Mouse (Mus musculus) CH12F3 (cell line): ENCODE data around the gene Pbrm1.

Experiments used
- in situ Hi-C: fragments of 300-500 bp; cut with MboI; formaldehyde crosslinking; loops from 2 replicates; pipeline ENCODE4 v1.14.3; 2020; ENCODE audit warnings: low sequenced_read_pairs

Gene Pbrm1

DNA sequence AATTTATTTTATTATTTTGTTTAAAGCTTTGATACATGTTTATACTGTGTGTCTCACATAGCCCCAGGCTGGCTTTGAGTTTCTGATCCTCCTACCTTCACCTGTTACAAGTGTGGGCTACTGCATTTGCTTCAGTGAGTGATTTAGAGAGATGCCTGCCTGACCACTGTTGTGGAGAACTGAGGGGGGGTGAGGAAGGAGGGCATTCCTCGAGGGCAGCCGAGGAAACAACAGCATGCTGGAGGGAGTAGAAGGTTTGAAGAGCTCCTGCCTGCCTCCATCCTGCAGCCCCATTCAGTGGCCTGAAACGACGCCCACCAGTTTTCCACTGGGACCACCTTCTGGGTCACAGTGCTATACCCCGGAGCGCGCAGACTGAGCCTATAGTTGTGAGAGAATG lies 146.5 kb downstream of the Pbrm1 start:
- in situ Hi-C loops = no loop called here

DNA sequence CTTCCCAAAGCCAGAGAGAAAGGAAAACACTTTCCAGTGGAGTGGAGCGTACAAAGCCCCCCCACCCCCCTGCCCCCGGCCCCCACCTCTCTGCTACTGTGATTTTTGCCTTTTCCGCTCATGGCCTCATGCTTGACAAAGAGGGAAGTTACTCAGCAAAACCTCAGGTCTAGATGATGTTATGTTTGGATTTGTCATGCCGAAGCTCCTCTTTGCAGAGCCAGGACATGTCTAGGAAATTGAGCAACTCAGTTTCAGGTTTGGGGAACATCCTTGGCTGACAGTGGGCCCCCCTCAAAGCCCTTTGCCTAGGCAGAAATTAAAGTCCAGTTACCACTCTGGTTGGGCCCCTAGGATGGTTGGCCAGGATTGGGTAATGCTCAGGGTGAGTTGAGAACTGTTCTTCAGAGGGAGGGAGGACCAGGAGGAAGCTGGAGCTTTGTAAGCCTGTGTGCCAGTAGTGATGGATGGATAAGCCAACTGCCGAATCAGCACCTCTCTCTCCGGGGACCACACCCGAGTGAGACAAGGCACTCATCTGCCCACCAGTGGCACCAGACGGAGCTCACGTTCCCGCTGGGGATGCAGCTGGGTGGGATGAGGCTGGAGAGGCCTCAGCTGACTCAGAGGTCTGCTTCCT lies 147.2 kb downstream of the Pbrm1 start:
- in situ Hi-C loops = no loop called here

DNA sequence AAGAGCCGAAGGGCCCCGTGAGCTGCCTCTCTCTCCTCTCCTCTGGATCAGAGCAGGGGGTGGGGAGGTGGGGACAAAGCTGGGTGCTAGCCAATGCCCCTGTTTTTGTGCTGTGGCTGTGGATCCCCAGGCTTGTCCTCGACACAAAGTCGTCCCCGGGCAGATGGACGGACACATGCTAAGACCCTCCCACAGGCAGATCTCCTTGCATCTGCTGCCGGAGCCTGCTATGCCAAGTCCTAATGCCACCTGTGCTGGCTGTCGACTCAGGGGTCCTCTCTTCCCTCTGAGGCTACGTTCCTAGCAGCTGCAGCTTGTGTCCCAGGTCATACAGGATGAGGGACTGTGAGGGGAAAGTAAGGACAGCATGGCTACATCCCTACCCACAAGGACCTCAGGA lies 147.9 kb downstream of the Pbrm1 start:
- in situ Hi-C loops = no loop called here

DNA sequence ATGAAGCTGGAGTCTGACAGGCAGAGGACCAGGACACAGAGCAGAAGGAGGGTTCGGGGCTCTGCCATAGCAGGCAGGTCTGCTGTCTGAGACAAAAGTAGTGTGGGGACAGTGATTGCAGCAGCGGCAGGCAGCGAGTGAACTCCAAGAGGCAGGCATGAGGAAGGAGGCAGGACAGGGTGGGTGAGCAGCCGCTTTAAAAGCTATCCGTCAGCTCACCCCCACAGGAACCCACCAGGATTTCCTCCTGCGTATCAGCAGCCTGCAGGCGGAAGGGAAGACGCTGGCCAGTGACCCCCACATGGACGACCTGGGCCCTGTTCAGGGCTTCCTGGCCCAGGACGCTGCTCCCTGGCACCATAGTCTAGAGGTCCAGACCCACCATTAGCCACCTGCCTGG lies 149.5 kb downstream of the Pbrm1 start, which contains the start of gene Stab1:
Stab1 (minus strand) TSS at position 217 of the 400 bp plus-strand sequence.
- in situ Hi-C loops = no loop called here

DNA sequence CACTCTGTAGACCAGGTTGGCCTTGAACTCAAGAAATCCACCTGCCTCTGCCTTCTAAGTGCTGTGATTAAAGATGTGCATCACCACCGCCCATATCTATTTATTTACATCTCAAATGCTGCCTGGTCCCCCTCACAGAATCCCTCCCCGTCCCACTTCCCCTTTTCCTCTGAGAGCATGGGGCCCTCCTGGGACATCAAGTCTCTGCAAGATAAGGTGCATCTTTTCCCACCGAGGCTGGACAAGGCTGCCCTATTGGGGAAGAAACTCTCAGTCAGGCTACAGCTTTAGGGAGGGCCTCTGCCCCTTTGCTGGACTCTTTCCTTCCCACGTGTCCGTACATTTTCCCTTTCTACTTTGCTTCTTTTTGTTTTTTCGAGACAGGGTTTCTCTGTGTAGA lies 150.6 kb downstream of the Pbrm1 start:
- in situ Hi-C loops = no loop called here

DNA sequence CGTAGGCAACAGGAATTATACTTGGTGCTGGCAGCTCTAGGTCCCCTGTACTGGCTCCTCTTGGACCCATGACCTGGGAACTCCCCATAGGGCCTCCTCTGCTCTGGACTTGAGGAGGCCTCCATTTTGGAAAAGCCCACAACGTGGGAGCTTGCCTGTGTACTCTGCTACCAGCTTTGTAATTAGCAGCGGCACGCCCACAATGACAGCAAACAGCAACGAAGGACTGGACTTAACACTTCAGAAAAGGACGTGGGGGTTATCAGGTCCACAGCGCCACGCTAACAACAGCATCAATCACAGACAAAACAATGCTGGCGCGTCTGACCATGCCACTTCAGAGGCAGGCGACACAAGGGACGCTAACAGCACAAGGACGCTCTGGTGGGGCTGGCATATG lies 152.0 kb downstream of the Pbrm1 start:
- in situ Hi-C loops = no loop called here
